Mouse (Mus musculus): ENCODE results near the gene Gm10486.
"Not testable (repeated sequence)": the region's sequence is repeated elsewhere in the genome, so short reads cannot be mapped to it uniquely, and the experiment has no call there.

Gm10486 gene

GRCm38 (mm10) chrX:35067084-35067483 is at the start of gene Gm10486:
Gene Gm10486, plus strand, starts transcription at chrX:35067384.
- not testable (repeated sequence) for DNase-seq

Data from right cerebral cortex, postnatal 4 days (tissue).